Mouse (Mus musculus): ENCODE data around the gene Pgpep1l. TPM values are rescaled to one million over a fixed set of nuclear protein-coding genes. Genes with fewer than 3 reads are reported as not detected.

Pgpep1l gene
- polyA plus RNA-seq, 1 experiment from 2014 or later, result 0.18 TPM

GRCm38 (mm10) chr7:68236817-68237216 lies 27.2 kb downstream of the Pgpep1l start:
- no peaks in the 10 kb centered on the region for H3K27me3 ChIP-seq (ENCODE audit: insufficient read depth, low read length)
- no peak for TF ChIP-seq CTCF (IDR thresholded peaks at IDR 0.05; ENCODE audit: low read depth)

GRCm38 (mm10) chr7:68233619-68234223 lies 30.3 kb downstream of the Pgpep1l start:
- DNase-seq (ENCODE audit: low spot score), result peak; percentile 75
- Histone ChIP-seq H3K4me1 (replicated peaks; ENCODE audit: insufficient read depth, low read length) (0 out of 2 replicates have a peak, but pooled peaks cover 3% of the 10 kb centered on the region), H3K36me3 (ENCODE audit: insufficient read depth, low read length) (peaks cover 12% of the 10 kb centered on the region; the same call in 1 of the 2 replicates), H3K4me3 (replicated peaks; ENCODE audit: low read depth, low read length) (no peak overlapping the region), H3K4me2 (ENCODE audit: low read length) (no peak overlapping the region; the same call in 1 of the 2 replicates), H3K9ac (ENCODE audit: low read depth, low read length) (no peak overlapping the region), H3K27me3 (ENCODE audit: insufficient read depth, low read length) (no peaks in the 10 kb centered on the region), H3K27ac (0 out of 2 replicates have a peak overlapping the region, but pooled peaks have one; percentile 25), H3K9me3 (replicated peaks; ENCODE audit: low read length) (no peaks in the 10 kb centered on the region)
- 22% methylated on average over 13 of the region's 13 CpGs for WGBS
- ATAC-seq (replicated peaks; ENCODE audit: low FRiP score, low read depth), result peak; percentile 44; the same call in 1 of the 2 replicates
- no peak for TF ChIP-seq CTCF (IDR thresholded peaks at IDR 0.05; ENCODE audit: low read depth)

More at GRCm38 (mm10) chr7:68236817-68237216, 27.2 kb downstream of the Pgpep1l start:
- no peak for ATAC-seq (replicated peaks; ENCODE audit: low FRiP score, low read depth)
- Histone ChIP-seq H3K4me3 (replicated peaks; ENCODE audit: low read depth, low read length) (no peak overlapping the region), H3K4me2 (ENCODE audit: low read length) (no peak overlapping the region), H3K36me3 (ENCODE audit: insufficient read depth, low read length) (no peaks in the 10 kb centered on the region; the same call in 1 of the 2 replicates), H3K9me3 (replicated peaks; ENCODE audit: low read length) (no peaks in the 10 kb centered on the region), H3K4me1 (replicated peaks; ENCODE audit: insufficient read depth, low read length) (0 out of 2 replicates have a peak, but pooled peaks cover 3% of the 10 kb centered on the region), H3K9ac (ENCODE audit: low read depth, low read length) (no peak overlapping the region), H3K27ac (no peak overlapping the region)
- DNase-seq (ENCODE audit: low spot score), result no peak
- 81% methylated on average over 8 of the region's 8 CpGs for WGBS

GRCm38 (mm10) chr7:68232521-68232920 lies 31.5 kb downstream of the Pgpep1l start:
- no peak overlapping the region for H3K9ac ChIP-seq (ENCODE audit: low read depth, low read length)
- H3K9me3 ChIP-seq (replicated peaks; ENCODE audit: low read length), result no peaks in the 10 kb centered on the region
- WGBS, result 94% methylated on average over 5 of the region's 5 CpGs
- no peak overlapping the region for H3K4me3 ChIP-seq (replicated peaks; ENCODE audit: low read depth, low read length)
- DNase-seq (ENCODE audit: low spot score) (no peak), ATAC-seq (replicated peaks; ENCODE audit: low FRiP score, low read depth) (no peak)
- TF ChIP-seq CTCF (IDR thresholded peaks at IDR 0.05; ENCODE audit: low read depth), result no peak
- H3K4me1 ChIP-seq (replicated peaks; ENCODE audit: insufficient read depth, low read length), result 0 out of 2 replicates have a peak, but pooled peaks cover 6% of the 10 kb centered on the region
- H3K27me3 ChIP-seq (ENCODE audit: insufficient read depth, low read length), result no peaks in the 10 kb centered on the region
- no peak overlapping the region for H3K4me2 ChIP-seq (ENCODE audit: low read length)
- peaks cover 17% of the 10 kb centered on the region; the same call in 1 of the 2 replicates for H3K36me3 ChIP-seq (ENCODE audit: insufficient read depth, low read length)
- no peak overlapping the region for H3K27ac ChIP-seq

- H3K9ac ChIP-seq (ENCODE audit: low read depth, low read length), result no peak overlapping the region
- no peaks in the 10 kb centered on the region for H3K9me3 ChIP-seq (replicated peaks; ENCODE audit: low read length)
- ATAC-seq (replicated peaks; ENCODE audit: low FRiP score, low read depth) (no peak), DNase-seq (ENCODE audit: low spot score) (no peak)
- H3K4me2 ChIP-seq (ENCODE audit: low read length), result no peak overlapping the region
- no peak overlapping the region for H3K27ac ChIP-seq
- TF ChIP-seq CTCF (IDR thresholded peaks at IDR 0.05; ENCODE audit: low read depth), result no peak
- peaks cover 33% of the 10 kb centered on the region for H3K36me3 ChIP-seq (ENCODE audit: insufficient read depth, low read length)
- 91% methylated on average over 9 of the region's 9 CpGs for WGBS
- H3K4me1 ChIP-seq (replicated peaks; ENCODE audit: insufficient read depth, low read length), result 0 out of 2 replicates have a peak, but pooled peaks cover 6% of the 10 kb centered on the region
- H3K4me3 ChIP-seq (replicated peaks; ENCODE audit: low read depth, low read length), result no peak overlapping the region
- H3K27me3 ChIP-seq (ENCODE audit: insufficient read depth, low read length), result no peaks in the 10 kb centered on the region
Observed at GRCm38 (mm10) chr7:68230831-68231230, 33.2 kb downstream of the Pgpep1l start.

- Histone ChIP-seq H3K4me1 (replicated peaks; ENCODE audit: insufficient read depth, low read length) (0 out of 2 replicates have a peak, but pooled peaks cover 4% of the 10 kb centered on the region), H3K4me2 (ENCODE audit: low read length) (no peak overlapping the region), H3K27me3 (ENCODE audit: insufficient read depth, low read length) (no peaks in the 10 kb centered on the region), H3K9me3 (replicated peaks; ENCODE audit: low read length) (no peaks in the 10 kb centered on the region), H3K36me3 (ENCODE audit: insufficient read depth, low read length) (peaks cover 39% of the 10 kb centered on the region), H3K9ac (ENCODE audit: low read depth, low read length) (no peak overlapping the region), H3K27ac (no peak overlapping the region), H3K4me3 (replicated peaks; ENCODE audit: low read depth, low read length) (no peak overlapping the region)
- no peak for TF ChIP-seq CTCF (IDR thresholded peaks at IDR 0.05; ENCODE audit: low read depth)
- ATAC-seq (replicated peaks; ENCODE audit: low FRiP score, low read depth) (no peak), DNase-seq (ENCODE audit: low spot score) (no peak)
- WGBS, result 47% methylated on average over 6 of the region's 6 CpGs
Observed at GRCm38 (mm10) chr7:68228491-68228890, 35.5 kb downstream of the Pgpep1l start.

- no peak overlapping the region for H3K4me2 ChIP-seq (ENCODE audit: low read length)
- peaks cover 39% of the 10 kb centered on the region for H3K36me3 ChIP-seq (ENCODE audit: insufficient read depth, low read length)
- H3K27ac ChIP-seq, result no peak overlapping the region
- no peak for TF ChIP-seq CTCF (IDR thresholded peaks at IDR 0.05; ENCODE audit: low read depth)
- ATAC-seq (replicated peaks; ENCODE audit: low FRiP score, low read depth) (no peak), DNase-seq (ENCODE audit: low spot score) (no peak)
- H3K9me3 ChIP-seq (replicated peaks; ENCODE audit: low read length), result no peaks in the 10 kb centered on the region
- H3K4me1 ChIP-seq (replicated peaks; ENCODE audit: insufficient read depth, low read length), result 0 out of 2 replicates have a peak, but pooled peaks cover 4% of the 10 kb centered on the region
- H3K9ac ChIP-seq (ENCODE audit: low read depth, low read length), result no peak overlapping the region
- no peaks in the 10 kb centered on the region for H3K27me3 ChIP-seq (ENCODE audit: insufficient read depth, low read length)
- no peak overlapping the region for H3K4me3 ChIP-seq (replicated peaks; ENCODE audit: low read depth, low read length)
- WGBS, result 81% methylated on average over 4 of the region's 4 CpGs
Observed at GRCm38 (mm10) chr7:68227621-68228020, 36.4 kb downstream of the Pgpep1l start.
